Mouse (Mus musculus) limb, embryonic 12.5 days (tissue): ENCODE data around the gene Wipf2. TPM values are rescaled to one million over a fixed set of nuclear protein-coding genes. Genes with fewer than 3 reads are reported as not detected.
"Not testable (repeated sequence)": the region's sequence is repeated elsewhere in the genome, so short reads cannot be mapped to it uniquely, and the experiment has no call there.

Experiments
- ATAC-seq: fragments of 200-750 bp; cut with Nextera tagmentation; 2 replicates; pipeline ENCODE4 v1.8.0; 2017; ENCODE audit warnings: low read depth, moderate TSS enrichment; ENCODE audit not compliant: insufficient number of reproducible peaks, insufficient read depth, low FRiP score, low TSS enrichment
- H3K27ac ChIP-seq: fragments of 300-500 bp; sonication (generic); 2 replicates; pipeline ENCODE4 v1.5.1; 2016; ENCODE audit warnings: mild to moderate bottlenecking, moderate library complexity
- H3K27me3 ChIP-seq: fragments of 300-500 bp; sonication (generic); 2 replicates; pipeline ENCODE4 v1.6.1; 2016; ENCODE audit warnings: mild to moderate bottlenecking, moderate library complexity
- H3K36me3 ChIP-seq: fragments of 300-500 bp; sonication (generic); 2 replicates; pipeline ENCODE4 v1.6.1; 2016; ENCODE audit warnings: mild to moderate bottlenecking, moderate library complexity
- H3K4me1 ChIP-seq: fragments of 300-500 bp; sonication (generic); replicated peaks from 2 replicates; pipeline ENCODE4 v1.6.1; 2016
- H3K4me2 ChIP-seq: fragments of 300-500 bp; sonication (generic); 2 replicates; pipeline ENCODE4 v1.6.1; 2016; ENCODE audit warnings: mild to moderate bottlenecking, moderate library complexity
- H3K4me3 ChIP-seq: fragments of 300-500 bp; sonication (generic); replicated peaks from 2 replicates; pipeline ENCODE4 v1.5.1; 2016; ENCODE audit warnings: mild to moderate bottlenecking
- H3K9ac ChIP-seq: fragments of 300-500 bp; sonication (generic); replicated peaks from 2 replicates; pipeline ENCODE4 v1.6.1; 2016; ENCODE audit warnings: mild to moderate bottlenecking, moderate library complexity
- H3K9me3 ChIP-seq: fragments of 300-500 bp; sonication (generic); 2 replicates; pipeline ENCODE4 v1.6.1; 2016; ENCODE audit warnings: mild to moderate bottlenecking, moderate library complexity
- WGBS: fragments of 180-500 bp; shearing (Covaris S2); methylation state at CpG from one replicate; pipeline ENCODE4 v1.1.7; 2016; 5-methylcytosine and 5-hydroxymethylcytosine counted together
- polyA plus RNA-seq: library from polyadenylated mRNA; unstranded; fragments of >200 nt; fragmentation: Nextera tagmentation; extraction: Ambion mirVana; gene quantifications from 2 replicates; pipeline ENCODE4 v1.2.1, GENCODE M21; 2016

The Wipf2 gene
- polyA plus RNA-seq, result 5.6 and 5.8 TPM in 2 replicates

- ATAC-seq, result peak; percentile 72
- Histone ChIP-seq H3K4me1 (peaks cover 8% of the 10 kb centered on the region), H3K4me2 (peak within 1 kb of the TSS; percentile 61), H3K4me3 (peak within 1 kb of the TSS; percentile 62), H3K27me3 (no peaks in the 10 kb centered on the region), H3K36me3 (peaks cover 24% of the 10 kb centered on the region), H3K27ac (peak within 1 kb of the TSS; percentile 95), H3K9me3 (no peaks in the 10 kb centered on the region), H3K9ac (peak within 1 kb of the TSS; percentile 71)
- 6% methylated on average over 41 of the region's 41 CpGs for WGBS
Measured at GRCm38 (mm10) chr11:98863028-98863750, at the start of gene Wipf2. Gene Wipf2 (plus strand): TSS chr11:98863638.

- H3K4me1 ChIP-seq, result no peaks in the 10 kb centered on the region
- peaks cover 98% of the 10 kb centered on the region for H3K36me3 ChIP-seq
- H3K4me2 ChIP-seq, result no peak overlapping the region
- no peaks in the 10 kb centered on the region for H3K27me3 ChIP-seq
- no peak overlapping the region for H3K27ac ChIP-seq
- no peaks in the 10 kb centered on the region for H3K9me3 ChIP-seq
- no peak overlapping the region for H3K4me3 ChIP-seq
- no peak overlapping the region for H3K9ac ChIP-seq
- ATAC-seq, result no peak
- 93% methylated on average over 1 of the region's 1 CpGs for WGBS
Measured at GRCm38 (mm10) chr11:98816706-98817239, 46.7 kb upstream of the Wipf2 start.

GRCm38 (mm10) chr11:98820968-98821367 is 42.5 kb upstream of the Wipf2 start:
- ATAC-seq, result no peak
- no peak overlapping the region for H3K9ac ChIP-seq
- 93% methylated on average over 5 of the region's 5 CpGs for WGBS
- no peaks in the 10 kb centered on the region for H3K9me3 ChIP-seq
- H3K4me2 ChIP-seq, result no peak overlapping the region
- H3K4me1 ChIP-seq, result no peaks in the 10 kb centered on the region
- H3K27ac ChIP-seq, result no peak overlapping the region
- H3K27me3 ChIP-seq, result no peaks in the 10 kb centered on the region
- H3K36me3 ChIP-seq, result peaks cover 99% of the 10 kb centered on the region
- no peak overlapping the region for H3K4me3 ChIP-seq

DNA sequence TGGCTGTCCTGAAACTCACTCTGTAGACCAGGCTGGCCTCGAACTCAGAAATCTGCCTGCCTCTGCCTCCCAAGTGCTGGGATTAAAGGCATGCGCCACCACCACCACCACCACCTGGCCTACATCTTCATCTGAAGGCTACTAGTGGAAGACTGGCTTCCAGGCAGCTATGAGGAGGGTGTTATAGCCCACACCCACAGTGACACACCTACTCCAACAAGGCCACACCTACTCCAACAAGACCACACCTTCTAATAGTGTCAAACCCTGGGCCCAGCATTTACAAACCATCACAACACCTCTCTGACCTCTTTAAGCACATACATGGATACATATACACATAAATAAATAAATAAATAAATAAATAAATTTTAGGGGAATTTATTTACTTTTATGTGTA is 37.4 kb upstream of the Wipf2 start:
- WGBS, result 100% methylated on average over 2 of the region's 2 CpGs
- H3K27me3 ChIP-seq, H3K9me3 ChIP-seq, H3K9ac ChIP-seq, H3K27ac ChIP-seq, H3K4me2 ChIP-seq, H3K4me1 ChIP-seq, ATAC-seq, H3K4me3 ChIP-seq: not testable (repeated sequence)
- peaks cover 97% of the 10 kb centered on the region for H3K36me3 ChIP-seq

DNA sequence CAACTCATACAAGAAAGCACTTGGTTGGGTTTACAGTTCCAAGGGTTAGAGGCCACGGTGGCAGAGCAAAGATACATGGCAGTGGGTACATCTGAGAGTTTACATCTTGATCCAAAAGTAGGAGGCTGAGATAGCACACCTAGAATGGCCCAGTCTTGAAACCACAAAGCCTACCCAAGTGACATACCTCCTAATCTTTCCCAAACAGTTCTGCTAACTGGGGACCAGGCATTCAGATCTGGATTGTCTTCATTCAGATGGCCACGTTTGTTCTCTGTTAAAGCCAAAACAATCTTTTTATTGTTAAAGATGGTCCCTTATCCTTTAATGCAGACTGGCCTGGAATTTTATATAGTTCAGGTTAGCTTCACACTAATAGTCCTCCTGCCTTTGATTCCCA is 35.6 kb upstream of the Wipf2 start:
- Histone ChIP-seq H3K9me3 (no peaks in the 10 kb centered on the region), H3K9ac (no peak overlapping the region), H3K4me2 (no peak overlapping the region), H3K27ac (no peak overlapping the region), H3K4me3 (no peak overlapping the region), H3K27me3 (no peaks in the 10 kb centered on the region), H3K36me3 (peaks cover 97% of the 10 kb centered on the region), H3K4me1 (no peaks in the 10 kb centered on the region)
- ATAC-seq, result no peak
- WGBS, result 91% methylated on average over 2 of the region's 2 CpGs

- no peaks in the 10 kb centered on the region for H3K9me3 ChIP-seq
- no peak for ATAC-seq
- no peaks in the 10 kb centered on the region for H3K27me3 ChIP-seq
- H3K4me2 ChIP-seq, result no peak overlapping the region
- no peaks in the 10 kb centered on the region for H3K4me1 ChIP-seq
- 78% methylated on average over 12 of the region's 12 CpGs for WGBS
- no peak overlapping the region for H3K9ac ChIP-seq
- no peak overlapping the region for H3K27ac ChIP-seq
- peaks cover 96% of the 10 kb centered on the region for H3K36me3 ChIP-seq
- no peak overlapping the region for H3K4me3 ChIP-seq
Measured at GRCm38 (mm10) chr11:98829091-98829775, 34.2 kb upstream of the Wipf2 start.

GRCm38 (mm10) chr11:98829875-98830274 is 33.6 kb upstream of the Wipf2 start:
- WGBS, result 78% methylated on average over 4 of the region's 4 CpGs
- no peak for ATAC-seq
- H3K36me3 ChIP-seq, result peaks cover 96% of the 10 kb centered on the region
- no peak overlapping the region for H3K9ac ChIP-seq
- H3K4me1 ChIP-seq, result peaks cover 4% of the 10 kb centered on the region; the same call in 1 of the 2 replicates
- no peak overlapping the region for H3K27ac ChIP-seq
- H3K27me3 ChIP-seq, result no peaks in the 10 kb centered on the region; the same call in 1 of the 2 replicates
- H3K4me2 ChIP-seq, result no peak overlapping the region
- H3K9me3 ChIP-seq, result no peaks in the 10 kb centered on the region
- no peak overlapping the region for H3K4me3 ChIP-seq

DNA sequence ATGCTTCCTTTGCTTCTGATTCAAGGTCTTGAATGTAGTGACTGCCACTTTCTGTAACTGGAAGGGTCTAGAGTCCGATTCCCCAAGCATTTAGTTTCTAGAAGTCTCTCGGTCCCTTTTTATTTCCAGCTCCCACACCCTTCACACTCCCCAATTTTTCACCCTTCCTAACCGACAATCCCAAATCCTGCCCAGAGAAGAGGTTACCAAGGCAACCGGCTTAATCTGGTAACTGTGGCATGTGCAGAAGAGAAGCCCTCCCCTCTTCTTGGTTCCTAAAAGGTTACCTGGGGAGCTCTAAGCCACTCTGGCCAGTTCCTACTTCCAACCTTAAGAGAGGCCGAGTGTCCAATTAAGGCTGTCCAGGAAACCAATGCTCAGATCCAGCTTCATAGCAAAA is 28.1 kb upstream of the Wipf2 start:
- 51% methylated on average over 5 of the region's 5 CpGs for WGBS
- no peak for ATAC-seq
- peaks cover 20% of the 10 kb centered on the region for H3K4me1 ChIP-seq
- H3K36me3 ChIP-seq, result peaks cover 45% of the 10 kb centered on the region
- H3K9me3 ChIP-seq, result no peaks in the 10 kb centered on the region
- no peak overlapping the region for H3K4me2 ChIP-seq
- H3K27me3 ChIP-seq, result peaks cover 36% of the 10 kb centered on the region
- no peak overlapping the region for H3K9ac ChIP-seq
- no peak overlapping the region for H3K4me3 ChIP-seq
- no peak overlapping the region for H3K27ac ChIP-seq

GRCm38 (mm10) chr11:98835725-98836124 is 27.7 kb upstream of the Wipf2 start:
- 64% methylated on average over 3 of the region's 3 CpGs for WGBS
- ATAC-seq, result no peak

DNA sequence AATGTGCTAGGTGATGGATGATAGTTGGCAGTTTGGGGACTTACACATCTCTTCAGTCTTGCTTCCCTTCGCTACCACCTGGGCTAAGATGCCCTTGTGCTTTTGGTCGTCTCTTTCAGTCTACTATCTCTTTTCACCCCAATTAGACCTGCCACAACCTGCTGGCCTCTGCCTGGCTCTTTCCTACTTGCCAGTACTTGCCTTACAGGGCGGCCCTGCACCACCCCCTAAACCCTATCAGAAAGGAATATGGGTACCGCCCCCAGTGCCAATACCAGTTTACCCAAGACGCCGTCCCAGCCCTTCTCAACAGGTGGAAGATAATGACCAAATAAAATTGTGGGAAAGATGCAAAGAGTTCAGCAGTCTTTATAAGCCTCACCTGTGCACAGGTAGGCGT is 27.3 kb upstream of the Wipf2 start:
- H3K36me3 ChIP-seq, result peaks cover 38% of the 10 kb centered on the region
- ATAC-seq, result no peak
- peak overlapping the region; percentile 99 for H3K4me2 ChIP-seq
- no peak overlapping the region for H3K27ac ChIP-seq
- 29% methylated on average over 7 of the region's 7 CpGs for WGBS
- H3K27me3 ChIP-seq, result peaks cover 36% of the 10 kb centered on the region
- H3K4me3 ChIP-seq, result peak overlapping the region; percentile 80
- no peak overlapping the region; the same call in 1 of the 2 replicates for H3K9ac ChIP-seq
- H3K9me3 ChIP-seq, result no peaks in the 10 kb centered on the region
- peaks cover 20% of the 10 kb centered on the region for H3K4me1 ChIP-seq

More at GRCm38 (mm10) chr11:98835725-98836124, 27.7 kb upstream of the Wipf2 start:
- Histone ChIP-seq H3K9me3 (no peaks in the 10 kb centered on the region), H3K4me2 (0 out of 2 replicates have a peak overlapping the region, but pooled peaks have one; percentile 99), H3K36me3 (peaks cover 41% of the 10 kb centered on the region), H3K27ac (no peak overlapping the region), H3K9ac (no peak overlapping the region), H3K4me1 (peaks cover 20% of the 10 kb centered on the region), H3K4me3 (0 out of 2 replicates have a peak overlapping the region, but pooled peaks have one; percentile 80), H3K27me3 (peaks cover 36% of the 10 kb centered on the region)

DNA sequence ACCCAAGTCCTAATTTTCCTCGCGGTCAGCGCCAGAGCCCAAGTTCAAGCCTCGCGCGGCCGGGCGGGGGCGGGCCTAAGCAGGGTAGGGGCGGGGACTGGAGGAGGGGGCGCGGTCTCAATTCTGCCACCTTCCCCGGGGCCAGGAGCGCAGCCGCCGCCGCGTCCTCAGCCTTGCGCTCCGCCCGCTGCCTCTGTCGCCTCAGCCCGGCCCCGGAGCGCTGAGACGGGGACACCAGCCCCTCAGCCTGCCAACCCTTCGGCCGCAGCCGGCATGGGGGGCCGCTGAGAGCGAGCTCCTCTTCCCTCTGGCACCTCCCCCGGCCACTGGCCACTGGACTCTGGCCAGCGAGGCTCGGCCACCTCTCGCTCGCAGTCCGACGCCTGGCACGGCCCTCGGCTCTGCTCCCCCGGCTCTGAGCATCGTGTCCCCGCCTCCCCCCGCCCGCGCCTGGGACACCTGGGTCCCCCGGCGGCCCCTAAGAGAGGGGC is 26.7 kb upstream of the Wipf2 start, which contains the start of gene Rapgefl1:
Gene Rapgefl1 (plus strand): TSS at position 135 of the 491 bp plus-strand sequence.
- peak; percentile 88 for ATAC-seq
- no peaks in the 10 kb centered on the region for H3K9me3 ChIP-seq
- 1% methylated on average over 48 of the region's 48 CpGs for WGBS
- peak within 1 kb of the TSS; percentile 99 for H3K4me2 ChIP-seq
- H3K4me3 ChIP-seq, result peak within 1 kb of the TSS; percentile 80
- H3K27ac ChIP-seq, result 0 out of 2 replicates have a peak within 1 kb of the TSS, but pooled peaks have one; percentile 62
- H3K4me1 ChIP-seq, result peaks cover 20% of the 10 kb centered on the region
- H3K27me3 ChIP-seq, result peaks cover 36% of the 10 kb centered on the region
- peaks cover 32% of the 10 kb centered on the region for H3K36me3 ChIP-seq
- H3K9ac ChIP-seq, result peak within 1 kb of the TSS; percentile 72
